Mouse (Mus musculus): ENCODE measurements around the gene Foxc1. TPM values are rescaled to one million over a fixed set of nuclear protein-coding genes. Genes with fewer than 3 reads are reported as not detected.

Gene Foxc1
- total RNA-seq, 2 experiments from 2014 or later = 1.8 to 2.6 TPM

DNA sequence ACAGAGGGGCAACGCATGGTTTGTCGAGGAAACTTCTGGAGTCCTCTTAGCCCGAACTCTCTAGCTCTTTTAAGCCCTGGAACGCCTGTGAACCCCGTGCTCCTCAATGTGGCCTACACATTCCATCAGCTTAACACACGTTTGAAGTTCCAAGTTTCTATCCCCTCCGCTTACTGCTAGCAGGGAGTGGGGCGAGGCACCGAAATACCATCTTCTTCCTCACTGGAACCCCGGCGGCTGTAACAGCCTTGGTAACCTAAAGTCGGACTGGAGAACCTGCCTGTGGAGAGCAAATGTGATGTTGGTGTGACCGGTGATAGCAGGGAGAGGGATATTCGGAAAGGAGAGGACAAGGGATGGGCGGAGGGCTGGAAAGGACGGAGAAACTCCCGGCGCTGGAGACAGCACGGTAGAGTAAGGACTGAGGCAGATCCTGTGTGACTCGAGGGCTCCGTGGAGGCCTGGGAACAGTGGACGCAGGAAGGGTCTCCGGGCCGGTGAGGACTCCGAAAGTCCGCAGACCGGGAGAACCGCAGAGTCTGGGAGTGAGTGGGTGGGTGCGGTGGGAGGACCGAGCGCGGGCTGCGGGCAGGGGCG lies 504 bp upstream of the Foxc1 start:
- no peak for DNase-seq

DNA sequence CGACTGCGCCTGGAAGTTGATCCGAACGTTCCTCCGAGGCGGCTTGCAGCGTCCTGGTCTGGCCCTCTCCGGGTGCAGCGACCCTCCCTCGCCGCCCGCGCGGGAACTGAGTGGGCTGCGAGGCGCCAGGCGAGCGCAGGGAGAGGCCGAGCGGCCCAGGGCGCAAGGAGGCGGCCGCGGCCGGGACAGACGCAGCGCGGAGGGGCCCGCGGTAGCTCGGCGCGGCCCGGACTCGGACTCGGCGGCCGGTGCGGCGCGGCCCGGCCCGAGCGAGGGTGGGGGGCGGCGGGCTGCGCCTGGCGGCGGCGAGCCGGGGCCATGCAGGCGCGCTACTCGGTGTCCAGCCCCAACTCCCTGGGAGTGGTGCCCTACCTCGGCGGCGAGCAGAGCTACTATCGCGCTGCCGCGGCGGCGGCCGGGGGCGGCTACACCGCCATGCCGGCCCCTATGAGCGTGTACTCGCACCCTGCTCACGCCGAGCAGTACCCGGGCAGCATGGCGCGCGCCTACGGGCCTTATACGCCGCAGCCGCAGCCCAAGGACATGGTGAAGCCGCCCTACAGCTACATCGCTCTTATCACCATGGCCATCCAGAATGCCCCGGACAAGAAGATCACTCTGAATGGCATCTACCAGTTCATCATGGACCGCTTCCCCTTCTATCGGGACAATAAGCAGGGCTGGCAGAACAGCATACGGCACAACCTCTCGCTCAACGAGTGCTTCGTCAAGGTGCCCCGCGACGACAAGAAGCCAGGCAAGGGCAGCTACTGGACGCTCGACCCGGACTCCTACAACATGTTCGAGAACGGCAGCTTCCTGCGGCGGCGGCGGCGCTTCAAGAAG lies 680 bp downstream of the Foxc1 start:
- peak; percentile 39 for DNase-seq

- DNase-seq = peak; percentile 49
Observed at GRCm38 (mm10) chr13:31807736-31808115, 1.3 kb downstream of the Foxc1 start.

DNA sequence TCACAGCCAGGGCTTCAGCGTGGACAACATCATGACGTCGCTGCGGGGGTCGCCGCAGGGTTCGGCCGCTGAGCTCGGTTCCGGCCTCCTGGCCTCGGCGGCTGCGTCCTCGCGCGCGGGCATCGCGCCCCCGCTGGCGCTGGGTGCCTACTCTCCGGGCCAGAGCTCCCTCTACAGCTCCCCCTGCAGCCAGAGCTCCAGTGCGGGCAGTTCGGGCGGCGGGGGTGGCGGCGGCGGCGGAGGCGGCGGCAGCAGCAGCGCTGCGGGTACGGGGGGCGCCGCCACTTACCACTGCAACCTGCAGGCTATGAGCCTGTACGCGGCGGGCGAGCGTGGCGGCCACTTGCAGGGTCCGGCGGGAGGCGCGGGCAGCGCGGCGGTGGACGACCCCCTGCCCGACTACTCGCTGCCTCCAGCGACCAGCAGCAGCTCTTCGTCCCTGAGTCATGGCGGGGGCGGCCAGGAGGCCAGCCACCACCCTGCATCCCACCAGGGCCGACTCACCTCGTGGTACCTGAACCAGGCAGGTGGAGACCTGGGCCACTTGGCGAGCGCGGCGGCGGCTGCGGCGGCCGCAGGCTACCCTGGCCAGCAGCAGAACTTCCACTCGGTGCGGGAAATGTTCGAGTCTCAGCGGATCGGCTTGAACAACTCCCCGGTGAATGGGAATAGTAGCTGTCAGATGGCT lies 1.8 kb downstream of the Foxc1 start:
- DNase-seq = peak; percentile 20

GRCm38 (mm10) chr13:31808804-31809420 lies 2.5 kb downstream of the Foxc1 start:
- no peak for DNase-seq

- no peak for DNase-seq
Observed at GRCm38 (mm10) chr13:31809701-31810100, 3.3 kb downstream of the Foxc1 start.

DNA sequence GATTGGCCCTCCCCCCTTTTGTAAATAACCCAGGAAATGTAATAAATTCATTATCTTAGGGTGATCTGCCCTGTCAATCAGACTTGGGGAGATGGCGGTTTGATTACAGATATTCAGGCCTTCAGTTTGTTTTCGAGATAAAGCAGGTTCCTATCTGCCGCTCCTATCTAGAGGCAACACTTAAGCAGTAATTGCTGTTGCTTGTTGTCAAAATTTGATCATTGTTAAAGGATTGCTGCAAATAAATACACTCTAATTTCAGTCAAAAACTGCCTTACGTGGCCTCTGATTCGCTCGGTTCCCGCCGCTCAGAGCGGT lies 3.9 kb downstream of the Foxc1 start:
- no peak for DNase-seq

DNA sequence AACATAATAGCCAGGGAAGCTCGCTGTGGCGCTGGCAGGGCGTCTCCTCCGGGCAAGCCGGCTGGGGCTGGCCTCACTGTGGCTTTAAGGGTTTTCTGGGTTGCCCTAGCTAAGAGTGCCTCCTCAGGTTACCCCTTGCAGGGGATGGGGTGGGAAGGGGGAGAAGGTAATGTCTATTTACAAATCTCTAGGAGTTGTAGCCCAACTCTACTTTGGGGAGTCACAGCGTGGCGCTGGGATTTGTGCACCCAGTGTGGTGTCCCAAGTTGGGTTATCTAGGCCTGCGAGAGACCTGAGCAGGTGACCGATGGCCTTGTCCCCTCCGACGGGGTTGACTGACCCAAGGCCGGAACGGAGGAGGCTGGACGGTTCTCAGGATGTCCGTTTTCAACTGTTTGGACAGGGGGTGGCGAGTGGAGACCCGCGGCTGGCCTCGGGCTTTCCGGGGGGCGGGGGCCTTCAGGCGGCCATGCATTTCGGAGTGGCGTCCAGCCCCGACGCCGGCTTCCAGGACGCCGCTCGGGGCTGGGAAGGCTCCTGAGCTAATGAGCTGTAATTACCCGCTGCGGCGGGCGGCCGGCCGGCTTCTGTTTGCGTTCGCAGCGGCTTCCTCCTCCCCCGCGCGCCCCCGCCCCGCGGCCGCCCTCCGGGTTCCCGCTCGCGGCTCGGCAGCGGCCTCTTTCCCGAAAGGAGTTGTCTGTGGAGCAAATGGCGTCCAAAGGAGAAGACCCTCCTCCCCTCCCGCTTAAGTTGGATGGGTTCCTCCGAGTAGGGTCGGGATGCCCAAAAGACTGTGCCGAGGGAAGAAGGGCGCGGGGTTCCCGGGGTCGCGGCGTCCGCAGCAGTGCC lies 4.5 kb downstream of the Foxc1 start:
- DNase-seq = peak; percentile 29

DNA sequence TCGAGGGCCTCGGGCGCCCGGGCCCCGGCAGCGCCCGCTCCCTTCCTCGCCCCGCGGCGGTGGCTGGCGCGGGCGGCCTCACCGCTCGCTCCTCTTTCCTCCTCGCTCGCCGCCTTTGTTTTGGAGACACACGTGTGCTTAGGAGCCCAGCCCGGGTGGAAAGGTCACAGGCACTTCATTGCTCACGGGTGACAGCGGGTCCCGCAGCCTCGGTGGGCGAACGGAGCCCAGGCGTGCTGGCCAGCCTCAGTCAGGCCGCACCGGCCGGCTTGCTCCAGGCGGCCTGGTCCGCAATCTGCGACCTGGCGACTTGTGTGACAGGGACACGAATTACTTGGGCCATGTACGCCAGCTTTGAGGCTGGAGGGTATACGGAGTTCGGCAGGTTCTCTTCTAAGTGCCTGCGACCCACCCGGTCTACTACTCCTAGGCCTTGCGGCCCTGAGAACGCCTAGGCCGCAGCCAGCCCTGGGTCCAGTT lies 5.1 kb downstream of the Foxc1 start:
- DNase-seq = no peak

GRCm38 (mm10) chr13:31812701-31813100 lies 6.3 kb downstream of the Foxc1 start:
- DNase-seq = no peak

GRCm38 (mm10) chr13:31815383-31816003 lies 9.1 kb downstream of the Foxc1 start:
- DNase-seq = no peak

DNA sequence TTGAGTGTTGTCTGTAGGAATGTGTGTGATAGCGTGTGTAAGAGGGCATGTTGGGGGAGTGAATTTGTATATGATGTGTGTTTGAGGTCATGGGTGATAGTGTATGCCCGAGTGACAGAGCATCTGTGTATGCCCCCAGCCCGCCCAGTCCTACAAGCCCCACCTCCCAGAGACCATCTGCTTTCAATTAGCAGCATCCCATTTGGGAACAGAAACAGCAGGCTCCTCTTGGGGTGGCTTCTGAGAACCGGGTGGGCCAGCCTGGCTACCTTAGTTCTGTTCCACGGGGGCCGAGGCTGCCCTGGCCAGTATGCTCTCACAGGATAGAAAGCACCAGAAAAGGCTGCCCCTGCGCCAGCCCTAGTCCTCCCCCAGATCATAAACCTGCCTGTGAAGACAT lies 11.9 kb downstream of the Foxc1 start:
- DNase-seq = no peak

DNA sequence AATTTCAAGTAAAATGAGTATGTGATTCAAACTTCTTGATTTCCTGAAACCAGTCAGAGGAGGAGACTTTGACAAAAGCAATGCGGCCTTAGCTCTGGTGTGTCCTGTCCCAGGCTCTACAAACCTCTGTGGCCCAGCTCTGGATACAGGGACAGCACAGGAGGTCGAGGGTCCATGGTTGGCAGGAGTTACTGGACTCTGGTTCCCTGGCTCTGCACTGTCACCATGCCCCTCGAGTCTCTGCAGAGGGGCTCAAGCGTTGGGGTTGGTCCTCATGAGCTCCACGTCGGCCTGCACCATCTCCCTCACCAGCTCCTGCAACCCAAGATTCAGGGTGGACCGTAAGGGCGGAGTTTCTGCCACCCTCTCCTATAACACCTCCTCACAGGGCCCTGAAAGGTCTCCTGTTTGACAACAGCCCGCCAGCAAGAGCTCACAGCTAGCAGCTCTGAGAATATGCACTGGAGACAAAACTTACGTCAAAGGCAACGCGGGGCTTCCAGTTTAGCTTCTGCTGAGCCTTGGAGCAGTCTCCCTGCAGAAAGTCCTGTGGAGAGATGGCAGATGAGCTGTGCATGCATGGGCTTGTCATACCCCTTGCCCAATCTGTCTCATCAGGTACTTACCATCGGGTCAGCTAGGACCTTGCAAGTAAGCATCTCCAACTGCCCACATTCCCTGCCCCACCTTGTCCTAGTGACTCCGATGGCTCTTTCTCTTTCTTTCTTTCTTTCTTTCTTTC lies 13.4 kb downstream of the Foxc1 start:
- no peak for DNase-seq

DNA sequence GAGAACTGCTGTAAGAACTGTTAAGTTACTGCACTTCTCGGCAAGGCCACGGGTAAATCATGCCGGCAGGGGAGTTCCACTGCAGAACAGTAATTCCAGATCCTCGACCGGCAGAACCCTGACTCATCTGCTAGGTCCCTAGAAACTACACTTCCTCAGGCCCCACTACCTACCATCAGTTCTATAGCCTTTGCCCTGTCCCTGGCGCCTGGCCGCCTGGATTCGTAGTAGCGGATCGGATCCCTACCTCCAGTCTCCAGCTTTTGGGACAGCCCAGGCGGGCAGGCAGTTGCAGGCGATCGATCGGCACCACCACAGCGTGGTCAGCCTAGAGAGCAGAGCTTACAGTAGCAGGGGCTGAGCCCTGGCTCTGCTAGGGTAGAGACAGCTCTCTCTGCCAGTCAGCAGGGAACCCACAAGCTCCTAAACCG lies 14.2 kb downstream of the Foxc1 start:
- peak; percentile 47 for DNase-seq

DNA sequence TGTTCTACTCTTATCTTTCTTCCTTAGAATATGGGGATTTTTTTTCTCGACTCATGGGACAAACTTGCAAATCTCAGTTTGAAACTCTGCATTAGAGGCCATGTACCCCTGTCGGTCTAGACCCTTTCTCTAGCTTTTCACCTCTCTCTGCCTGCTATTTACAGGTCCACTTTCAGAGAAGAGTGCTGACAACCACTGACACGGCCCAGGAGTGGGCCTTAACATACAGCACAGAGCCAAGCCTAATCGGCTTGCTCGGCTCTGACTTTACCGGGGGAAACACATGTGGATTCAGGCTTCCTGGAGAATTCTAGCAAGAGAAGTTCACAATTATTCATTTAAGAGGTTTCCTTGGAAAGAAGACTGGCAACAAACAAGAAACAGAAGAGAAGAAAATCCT lies 14.6 kb downstream of the Foxc1 start:
- no peak for DNase-seq

DNA sequence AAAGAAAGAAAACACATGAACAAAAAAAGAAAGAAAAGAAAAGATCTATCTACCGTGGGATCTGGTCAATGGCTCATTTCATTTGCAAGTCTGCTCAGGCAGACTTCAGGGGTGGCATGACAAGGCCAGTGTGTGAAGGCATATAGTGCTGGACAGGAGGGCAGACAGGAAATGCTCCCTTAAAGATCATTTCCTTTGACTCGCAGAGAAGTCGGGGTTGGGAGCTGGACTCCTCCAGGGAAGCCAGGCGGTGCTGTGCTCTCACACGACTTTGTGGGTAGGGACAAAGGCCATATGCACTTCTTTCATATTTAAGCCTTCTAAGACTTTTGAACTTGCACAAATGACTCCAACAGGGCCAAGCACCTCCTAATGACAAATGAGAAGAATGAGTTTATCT lies 16.9 kb downstream of the Foxc1 start:
- DNase-seq = no peak

DNA sequence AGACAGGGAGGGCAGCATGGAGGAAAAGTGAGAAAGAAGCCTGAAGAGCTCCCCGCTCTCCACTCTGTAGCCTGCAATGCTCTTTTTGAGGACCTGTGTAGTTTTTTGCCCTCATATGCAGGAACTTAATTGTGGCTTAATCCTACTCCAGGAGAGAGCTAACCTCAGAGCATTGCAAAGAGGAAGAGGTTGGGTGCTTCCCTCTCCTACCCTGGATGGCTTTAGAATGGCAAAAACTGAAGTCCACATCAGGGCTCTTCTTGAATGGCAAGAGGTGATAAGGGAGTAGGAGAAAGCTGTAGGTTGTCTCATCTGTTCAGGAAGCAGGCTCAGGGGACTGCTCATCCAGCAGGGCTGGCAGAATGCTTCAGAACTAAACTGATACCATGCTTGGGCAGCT lies 18.7 kb downstream of the Foxc1 start:
- no peak for DNase-seq

DNA sequence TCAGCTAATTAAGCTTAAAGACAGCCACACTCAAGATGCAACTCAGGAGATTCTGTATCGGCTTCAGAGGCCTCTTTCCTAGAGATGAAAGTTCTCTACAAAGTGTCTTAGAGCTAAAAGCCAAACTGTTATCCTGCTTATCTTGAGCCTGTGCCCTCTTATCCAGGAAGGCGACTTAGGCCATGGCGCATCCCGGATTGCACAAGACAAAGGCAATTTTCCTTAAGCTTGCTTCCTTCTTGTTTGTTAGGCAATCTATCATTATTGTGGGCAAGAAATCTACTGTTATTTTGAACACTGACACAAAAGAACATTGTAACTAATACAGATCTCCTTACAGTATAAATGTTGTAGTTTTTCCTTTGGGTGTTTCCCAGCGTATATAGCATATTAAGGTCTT lies 20.7 kb downstream of the Foxc1 start:
- DNase-seq = no peak

DNA sequence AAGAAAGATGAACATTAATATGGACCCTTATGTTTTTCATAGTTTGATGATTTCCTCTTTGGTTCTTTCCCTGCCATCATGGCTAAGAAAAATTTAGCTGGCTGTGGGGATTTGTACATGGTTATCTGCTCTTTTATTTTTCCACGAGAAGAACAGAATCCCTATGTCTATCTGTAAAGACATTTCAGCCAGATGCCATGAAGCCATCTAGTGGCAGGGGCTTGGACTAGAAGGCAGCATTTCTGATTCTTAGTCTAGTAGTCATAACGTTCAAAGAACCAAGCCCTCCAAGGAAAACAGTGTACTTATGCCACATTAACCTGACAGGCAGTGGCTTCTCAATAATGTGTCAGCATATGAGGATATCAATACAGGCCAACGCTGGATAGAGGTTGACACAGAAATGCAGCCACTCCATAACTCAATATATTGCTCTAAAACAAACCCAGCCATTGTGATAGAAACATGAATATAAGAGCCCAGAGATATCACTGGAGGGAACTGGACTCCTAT lies 21.4 kb downstream of the Foxc1 start:
- no peak for DNase-seq

GRCm38 (mm10) chr13:31828446-31828845 lies 22.0 kb downstream of the Foxc1 start:
- no peak for DNase-seq

GRCm38 (mm10) chr13:31830332-31830731 lies 23.9 kb downstream of the Foxc1 start:
- no peak for DNase-seq

All from gastrocnemius, postnatal 10 days (tissue).